Mouse (Mus musculus): ENCODE results near the gene Bcar3. TPM values are rescaled to one million over a fixed set of nuclear protein-coding genes. Genes with fewer than 3 reads are reported as not detected.

The Bcar3 gene
- polyA plus RNA-seq, 1 experiment from 2014 or later, result 7.1 TPM

- H3K27ac ChIP-seq (ENCODE audit: low read depth, low read length), result no peak overlapping the region
- no peaks in the 10 kb centered on the region; the same call in 1 of the 2 replicates for H3K4me1 ChIP-seq (ENCODE audit: control insufficient read depth, insufficient read depth, low read depth, low read length)
- H3K9ac ChIP-seq (ENCODE audit: low read depth, low read length), result no peak overlapping the region
- WGBS, result 11% methylated on average over 17 of the region's 17 CpGs
- H3K4me2 ChIP-seq (ENCODE audit: low read length), result peak overlapping the region; percentile 52
- no peaks in the 10 kb centered on the region for H3K27me3 ChIP-seq (replicated peaks; ENCODE audit: control insufficient read depth, insufficient read depth, low read length)
- H3K36me3 ChIP-seq (ENCODE audit: control insufficient read depth, insufficient read depth, low read length), result no peaks in the 10 kb centered on the region
- peak; percentile 75 for ATAC-seq
- no peaks in the 10 kb centered on the region for H3K9me3 ChIP-seq (ENCODE audit: control insufficient read depth, low read length)
- H3K4me3 ChIP-seq (ENCODE audit: low read length), result no peak overlapping the region; the same call in 1 of the 2 replicates
Measured at GRCm38 (mm10) chr3:122413729-122414561, 120.0 kb downstream of the Bcar3 start.

- Histone ChIP-seq H3K4me3 (ENCODE audit: low read length) (no peak overlapping the region), H3K4me1 (ENCODE audit: control insufficient read depth, insufficient read depth, low read depth, low read length) (no peaks in the 10 kb centered on the region; the same call in 1 of the 2 replicates), H3K27ac (ENCODE audit: low read depth, low read length) (no peak overlapping the region), H3K9ac (ENCODE audit: low read depth, low read length) (no peak overlapping the region), H3K27me3 (replicated peaks; ENCODE audit: control insufficient read depth, insufficient read depth, low read length) (no peaks in the 10 kb centered on the region), H3K9me3 (ENCODE audit: control insufficient read depth, low read length) (no peaks in the 10 kb centered on the region), H3K36me3 (ENCODE audit: control insufficient read depth, insufficient read depth, low read length) (no peaks in the 10 kb centered on the region), H3K4me2 (ENCODE audit: low read length) (no peak overlapping the region)
- no peak for ATAC-seq
- 69% methylated on average over 8 of the region's 8 CpGs for WGBS
Measured at GRCm38 (mm10) chr3:122414868-122415267, 120.9 kb downstream of the Bcar3 start.

- 54% methylated on average over 11 of the region's 11 CpGs for WGBS
- Histone ChIP-seq H3K27ac (ENCODE audit: low read depth, low read length) (no peak overlapping the region), H3K4me2 (ENCODE audit: low read length) (no peak overlapping the region), H3K36me3 (ENCODE audit: control insufficient read depth, insufficient read depth, low read length) (no peaks in the 10 kb centered on the region), H3K4me1 (ENCODE audit: control insufficient read depth, insufficient read depth, low read depth, low read length) (peaks cover 7% of the 10 kb centered on the region), H3K27me3 (replicated peaks; ENCODE audit: control insufficient read depth, insufficient read depth, low read length) (no peaks in the 10 kb centered on the region), H3K9ac (ENCODE audit: low read depth, low read length) (no peak overlapping the region), H3K9me3 (ENCODE audit: control insufficient read depth, low read length) (no peaks in the 10 kb centered on the region), H3K4me3 (ENCODE audit: low read length) (no peak overlapping the region)
- no peak for ATAC-seq
Measured at GRCm38 (mm10) chr3:122417466-122417865, 123.5 kb downstream of the Bcar3 start.

GRCm38 (mm10) chr3:122418564-122419274 lies 124.8 kb downstream of the Bcar3 start:
- Histone ChIP-seq H3K4me1 (ENCODE audit: control insufficient read depth, insufficient read depth, low read depth, low read length) (peaks cover 7% of the 10 kb centered on the region), H3K9ac (ENCODE audit: low read depth, low read length) (no peak overlapping the region), H3K4me3 (ENCODE audit: low read length) (no peak overlapping the region), H3K36me3 (ENCODE audit: control insufficient read depth, insufficient read depth, low read length) (no peaks in the 10 kb centered on the region), H3K9me3 (ENCODE audit: control insufficient read depth, low read length) (no peaks in the 10 kb centered on the region), H3K27ac (ENCODE audit: low read depth, low read length) (no peak overlapping the region), H3K27me3 (replicated peaks; ENCODE audit: control insufficient read depth, insufficient read depth, low read length) (no peaks in the 10 kb centered on the region), H3K4me2 (ENCODE audit: low read length) (peak overlapping the region; percentile 95)
- 30% methylated on average over 16 of the region's 16 CpGs for WGBS
- no peak for ATAC-seq

- under 1% methylated on average over 63 of the region's 63 CpGs for WGBS
Measured at GRCm38 (mm10) chr3:122419610-122420409, 125.9 kb downstream of the Bcar3 start.

GRCm38 (mm10) chr3:122420410-122420774 lies 126.5 kb downstream of the Bcar3 start:
- Histone ChIP-seq H3K4me2 (ENCODE audit: low read length) (peak overlapping the region; percentile 95), H3K9ac (ENCODE audit: low read depth, low read length) (peak overlapping the region; percentile 70), H3K9me3 (ENCODE audit: control insufficient read depth, low read length) (no peaks in the 10 kb centered on the region), H3K36me3 (ENCODE audit: control insufficient read depth, insufficient read depth, low read length) (no peaks in the 10 kb centered on the region), H3K27ac (ENCODE audit: low read depth, low read length) (peak overlapping the region; percentile 67), H3K4me3 (ENCODE audit: low read length) (peak overlapping the region; percentile 62), H3K4me1 (ENCODE audit: control insufficient read depth, insufficient read depth, low read depth, low read length) (peaks cover 7% of the 10 kb centered on the region), H3K27me3 (replicated peaks; ENCODE audit: control insufficient read depth, insufficient read depth, low read length) (no peaks in the 10 kb centered on the region)
- ATAC-seq, result peak; percentile 53
- WGBS, result 0% methylated on average over 15 of the region's 15 CpGs

More at GRCm38 (mm10) chr3:122419610-122420409, 125.9 kb downstream of the Bcar3 start:
- Histone ChIP-seq H3K4me1 (ENCODE audit: control insufficient read depth, insufficient read depth, low read depth, low read length) (peaks cover 7% of the 10 kb centered on the region), H3K4me2 (ENCODE audit: low read length) (peak overlapping the region; percentile 95), H3K9ac (ENCODE audit: low read depth, low read length) (peak overlapping the region; percentile 70), H3K36me3 (ENCODE audit: control insufficient read depth, insufficient read depth, low read length) (no peaks in the 10 kb centered on the region), H3K27ac (ENCODE audit: low read depth, low read length) (peak overlapping the region; percentile 67), H3K27me3 (replicated peaks; ENCODE audit: control insufficient read depth, insufficient read depth, low read length) (no peaks in the 10 kb centered on the region), H3K9me3 (ENCODE audit: control insufficient read depth, low read length) (no peaks in the 10 kb centered on the region), H3K4me3 (ENCODE audit: low read length) (peak overlapping the region; percentile 62)
- ATAC-seq, result peak; percentile 89

GRCm38 (mm10) chr3:122421042-122421702 lies 127.2 kb downstream of the Bcar3 start:
- H3K4me1 ChIP-seq (ENCODE audit: control insufficient read depth, insufficient read depth, low read depth, low read length), result peaks cover 7% of the 10 kb centered on the region
- no peaks in the 10 kb centered on the region for H3K36me3 ChIP-seq (ENCODE audit: control insufficient read depth, insufficient read depth, low read length)
- H3K27me3 ChIP-seq (replicated peaks; ENCODE audit: control insufficient read depth, insufficient read depth, low read length), result no peaks in the 10 kb centered on the region
- WGBS, result 9% methylated on average over 13 of the region's 13 CpGs
- H3K27ac ChIP-seq (ENCODE audit: low read depth, low read length), result no peak overlapping the region
- no peak for ATAC-seq
- no peaks in the 10 kb centered on the region for H3K9me3 ChIP-seq (ENCODE audit: control insufficient read depth, low read length)
- peak overlapping the region; percentile 62 for H3K4me3 ChIP-seq (ENCODE audit: low read length)
- no peak overlapping the region for H3K9ac ChIP-seq (ENCODE audit: low read depth, low read length)
- H3K4me2 ChIP-seq (ENCODE audit: low read length), result peak overlapping the region; percentile 95

GRCm38 (mm10) chr3:122421802-122422201 lies 127.9 kb downstream of the Bcar3 start:
- no peak overlapping the region for H3K4me2 ChIP-seq (ENCODE audit: low read length)
- H3K9me3 ChIP-seq (ENCODE audit: control insufficient read depth, low read length), result no peaks in the 10 kb centered on the region
- H3K36me3 ChIP-seq (ENCODE audit: control insufficient read depth, insufficient read depth, low read length), result no peaks in the 10 kb centered on the region
- H3K27ac ChIP-seq (ENCODE audit: low read depth, low read length), result no peak overlapping the region
- no peak overlapping the region for H3K9ac ChIP-seq (ENCODE audit: low read depth, low read length)
- ATAC-seq, result no peak
- H3K27me3 ChIP-seq (replicated peaks; ENCODE audit: control insufficient read depth, insufficient read depth, low read length), result no peaks in the 10 kb centered on the region
- H3K4me3 ChIP-seq (ENCODE audit: low read length), result no peak overlapping the region
- WGBS, result 62% methylated on average over 7 of the region's 7 CpGs
- H3K4me1 ChIP-seq (ENCODE audit: control insufficient read depth, insufficient read depth, low read depth, low read length), result peaks cover 7% of the 10 kb centered on the region
